Mouse (Mus musculus) testis, adult 2 months (tissue): ENCODE results near the gene Ncor2. TPM values are rescaled to one million over a fixed set of nuclear protein-coding genes. Genes with fewer than 3 reads are reported as not detected.

Source experiments
- H3K27ac ChIP-seq: fragments of 200-500 bp; 2 replicates; pipeline ENCODE4 v1.5.1; 2012; ENCODE audit warnings: low read depth, low read length; ENCODE audit not compliant: control insufficient read depth, insufficient read depth
- H3K27me3 ChIP-seq: fragments of 200-500 bp; 2 replicates; pipeline ENCODE4 v1.6.1; 2012; ENCODE audit warnings: mild to moderate bottlenecking, low read length, moderate library complexity; ENCODE audit not compliant: control insufficient read depth, insufficient read depth
- H3K36me3 ChIP-seq: fragments of 200-500 bp; 2 replicates; pipeline ENCODE4 v1.6.1; 2012; ENCODE audit warnings: mild to moderate bottlenecking, low read length; ENCODE audit not compliant: control insufficient read depth, insufficient read depth
- H3K4me1 ChIP-seq: fragments of 200-500 bp; 2 replicates; pipeline ENCODE4 v1.6.1; 2012; ENCODE audit warnings: low read length; ENCODE audit not compliant: control insufficient read depth, insufficient read depth
- H3K4me3 ChIP-seq: fragments of 200-500 bp; 2 replicates; pipeline ENCODE4 v1.5.1; 2012; ENCODE audit warnings: low read depth, mild to moderate bottlenecking, low read length, moderate library complexity, mixed read lengths; ENCODE audit not compliant: control insufficient read depth
- CTCF ChIP-seq: fragments of 200-500 bp; IDR thresholded peaks from 2 replicates; pipeline ENCODE4 v1.5.1; 2012; ENCODE audit warnings: low read depth, mild to moderate bottlenecking, inconsistent platforms, low read length, moderate library complexity; ENCODE audit not compliant: control insufficient read depth, insufficient read depth, insufficient replicate concordance
- POLR2A ChIP-seq: fragments of 200-500 bp; IDR thresholded peaks from 2 replicates; pipeline ENCODE4 v1.6.1; 2012; ENCODE audit warnings: low read depth, mild to moderate bottlenecking, inconsistent platforms, low read length, moderate library complexity; ENCODE audit not compliant: control insufficient read depth
- polyA plus RNA-seq: library from polyadenylated mRNA; depleted of rRNA; stranded (reverse); fragments of >200 nt; gene quantifications from 2 replicates; pipeline ENCODE4 v1.2.3, GENCODE M21; 2012

Gene Ncor2
- polyA plus RNA-seq, 1 experiment, result 28.0 TPM

- Histone ChIP-seq H3K36me3 (no peaks in the 10 kb centered on the region), H3K27ac (no peak overlapping the region)
Measured at GRCm38 (mm10) chr5:125167524-125167923, 11.5 kb downstream of the Ncor2 start.

GRCm38 (mm10) chr5:125165993-125166392 lies 13.0 kb downstream of the Ncor2 start:
- H3K27ac ChIP-seq, result no peak overlapping the region
- no peaks in the 10 kb centered on the region for H3K27me3 ChIP-seq
- H3K4me1 ChIP-seq, result peaks cover 20% of the 10 kb centered on the region
- no peaks in the 10 kb centered on the region for H3K36me3 ChIP-seq
- H3K4me3 ChIP-seq, result no peak overlapping the region
- TF ChIP-seq CTCF (no peak), POLR2A (no peak)

More at GRCm38 (mm10) chr5:125167524-125167923, 11.5 kb downstream of the Ncor2 start:
- TF ChIP-seq POLR2A, result no peak
- TF ChIP-seq CTCF, result no peak
- no peak overlapping the region for H3K4me3 ChIP-seq
- peaks cover 30% of the 10 kb centered on the region for H3K4me1 ChIP-seq
- no peaks in the 10 kb centered on the region for H3K27me3 ChIP-seq

GRCm38 (mm10) chr5:125164465-125165167 lies 14.4 kb downstream of the Ncor2 start:
- Histone ChIP-seq H3K27me3 (no peaks in the 10 kb centered on the region), H3K4me1 (peaks cover 15% of the 10 kb centered on the region), H3K27ac (no peak overlapping the region), H3K36me3 (no peaks in the 10 kb centered on the region), H3K4me3 (no peak overlapping the region)
- TF ChIP-seq CTCF, result no peak
- TF ChIP-seq POLR2A, result no peak

GRCm38 (mm10) chr5:125163441-125164050 lies 15.5 kb downstream of the Ncor2 start:
- Histone ChIP-seq H3K27ac (no peak overlapping the region), H3K27me3 (no peaks in the 10 kb centered on the region), H3K36me3 (no peaks in the 10 kb centered on the region), H3K4me1 (peaks cover 18% of the 10 kb centered on the region), H3K4me3 (no peak overlapping the region)
- TF ChIP-seq CTCF (no peak), POLR2A (no peak)

GRCm38 (mm10) chr5:125162461-125162860 lies 16.6 kb downstream of the Ncor2 start:
- H3K27ac ChIP-seq, result no peak overlapping the region
- no peaks in the 10 kb centered on the region for H3K36me3 ChIP-seq
- peaks cover 25% of the 10 kb centered on the region for H3K4me1 ChIP-seq
- no peak for TF ChIP-seq POLR2A
- TF ChIP-seq CTCF, result no peak
- no peak overlapping the region for H3K4me3 ChIP-seq
- H3K27me3 ChIP-seq, result no peaks in the 10 kb centered on the region

GRCm38 (mm10) chr5:125159804-125160405 lies 19.1 kb downstream of the Ncor2 start:
- no peak for TF ChIP-seq CTCF
- TF ChIP-seq POLR2A, result no peak
- Histone ChIP-seq H3K4me1 (peaks cover 31% of the 10 kb centered on the region), H3K4me3 (no peak overlapping the region), H3K27ac (no peak overlapping the region), H3K27me3 (no peaks in the 10 kb centered on the region), H3K36me3 (no peaks in the 10 kb centered on the region)

DNA sequence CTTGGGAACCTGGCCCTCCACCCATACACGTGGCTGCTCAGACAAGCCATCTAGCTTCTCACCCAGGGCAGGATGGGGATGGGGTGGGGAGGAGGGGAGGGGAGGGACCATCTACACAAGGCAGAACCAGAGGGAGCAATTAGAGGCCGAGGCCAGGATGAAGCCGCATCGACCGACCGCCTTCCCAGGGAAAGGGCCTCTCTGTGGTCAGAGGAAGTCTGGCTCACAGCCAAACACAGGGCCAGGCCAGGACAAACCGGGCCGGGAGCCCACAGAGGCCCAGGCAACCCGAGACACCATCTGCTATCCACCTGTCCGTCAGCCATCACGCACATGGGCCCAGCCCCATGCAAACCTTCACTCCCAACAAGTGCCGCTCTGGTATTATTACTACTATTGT lies 19.7 kb downstream of the Ncor2 start:
- Histone ChIP-seq H3K36me3 (no peaks in the 10 kb centered on the region), H3K4me3 (no peak overlapping the region), H3K27me3 (no peaks in the 10 kb centered on the region), H3K27ac (no peak overlapping the region), H3K4me1 (peaks cover 29% of the 10 kb centered on the region)
- TF ChIP-seq POLR2A (no peak), CTCF (no peak)
